Mouse (Mus musculus) erythroblast, embryonic 14.5 days (primary cell): ENCODE measurements around the gene Dpp8. TPM values are rescaled to one million over a fixed set of nuclear protein-coding genes. Genes with fewer than 3 reads are reported as not detected.

Source experiments
- H3K27me3 ChIP-seq: 2 replicates; pipeline ENCODE4 v1.6.1; 2012; ENCODE audit warnings: inconsistent platforms; ENCODE audit not compliant: control insufficient read depth
- H3K36me3 ChIP-seq: 2 replicates; pipeline ENCODE4 v1.6.1; 2012; ENCODE audit warnings: mild to moderate bottlenecking, inconsistent platforms; ENCODE audit not compliant: control insufficient read depth
- H3K4me1 ChIP-seq: 2 replicates; pipeline ENCODE4 v1.6.1; 2012; ENCODE audit warnings: inconsistent platforms; ENCODE audit not compliant: control insufficient read depth
- H3K4me3 ChIP-seq: replicated peaks from 2 replicates; pipeline ENCODE3; 2012; ENCODE audit warnings: moderate library complexity, mild to moderate bottlenecking, inconsistent platforms
- H3K9me3 ChIP-seq: 2 replicates; pipeline ENCODE4 v1.6.1; 2012; ENCODE audit warnings: low read length, inconsistent platforms, mixed read lengths; ENCODE audit not compliant: control insufficient read depth
- GATA1 ChIP-seq: IDR thresholded peaks from 2 replicates; pipeline ENCODE4 v1.6.1; 2012; ENCODE audit warnings: low read length, inconsistent platforms, mixed read lengths
- TAL1 ChIP-seq: IDR thresholded peaks from 3 replicates; pipeline ENCODE4 v1.6.1; 2012; ENCODE audit warnings: low read length, inconsistent platforms, mixed read lengths
- polyA plus RNA-seq: library from polyadenylated mRNA; stranded (reverse); fragments of >175 nt; gene quantifications from 2 replicates; pipeline ENCODE4 v1.2.3, GENCODE M21; 2012

The Dpp8 gene
- polyA plus RNA-seq, 1 experiment, result 0.43 TPM

DNA sequence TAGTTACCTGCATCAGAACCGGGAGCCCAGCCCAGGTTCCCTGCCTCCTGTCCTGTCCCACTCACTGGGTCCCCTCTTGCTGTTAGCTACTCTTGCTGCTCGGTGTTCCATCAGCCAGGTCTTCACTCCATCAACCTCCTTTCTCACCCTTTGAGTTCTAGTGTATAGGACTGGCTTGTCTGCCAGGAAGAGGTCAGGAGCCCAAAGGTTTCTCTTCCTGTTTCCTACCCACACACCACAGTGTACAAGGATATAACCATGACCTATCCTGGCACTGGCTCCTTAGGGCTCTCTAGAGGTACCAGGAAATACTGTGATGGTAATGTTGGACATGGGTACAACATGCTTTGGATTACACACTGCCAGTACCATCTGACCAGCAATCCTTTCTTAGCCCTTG is 81.5 kb downstream of the Dpp8 start:
- no peak overlapping the region for H3K4me3 ChIP-seq
- no peak for TF ChIP-seq TAL1
- TF ChIP-seq GATA1, result no peak
- peaks cover 37% of the 10 kb centered on the region for H3K27me3 ChIP-seq
- no peaks in the 10 kb centered on the region for H3K9me3 ChIP-seq
- peaks cover 4% of the 10 kb centered on the region for H3K4me1 ChIP-seq
- H3K36me3 ChIP-seq, result peaks cover 3% of the 10 kb centered on the region; the same call in 1 of the 2 replicates

GRCm38 (mm10) chr9:65115891-65116290 is 83.7 kb downstream of the Dpp8 start:
- Histone ChIP-seq H3K9me3 (no peaks in the 10 kb centered on the region), H3K4me1 (peaks cover 4% of the 10 kb centered on the region), H3K4me3 (no peak overlapping the region), H3K36me3 (peaks cover 3% of the 10 kb centered on the region; the same call in 1 of the 2 replicates), H3K27me3 (peaks cover 22% of the 10 kb centered on the region)
- TF ChIP-seq GATA1 (no peak), TAL1 (no peak)

DNA sequence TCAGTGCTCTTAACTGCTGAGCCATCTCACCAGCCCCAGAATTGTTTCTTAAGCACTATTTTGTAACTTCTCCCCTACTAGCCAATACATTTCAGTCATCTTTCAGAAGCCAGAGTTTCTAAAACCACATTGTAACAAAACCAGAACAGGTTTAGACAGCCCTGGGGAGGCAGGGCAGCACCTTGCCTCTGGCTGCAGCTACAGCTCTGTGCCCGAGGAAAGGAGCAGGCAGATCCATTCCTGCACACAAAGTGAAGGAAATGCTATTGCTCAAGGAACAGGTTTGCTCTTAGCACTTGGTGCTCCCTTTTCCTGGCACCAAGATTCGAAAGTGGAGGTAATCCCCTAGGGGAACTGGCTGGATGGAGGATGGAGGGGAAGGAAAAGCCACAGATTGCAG is 85.3 kb downstream of the Dpp8 start:
- Histone ChIP-seq H3K4me3 (no peak overlapping the region), H3K36me3 (peaks cover 3% of the 10 kb centered on the region; the same call in 1 of the 2 replicates), H3K4me1 (peaks cover 4% of the 10 kb centered on the region), H3K9me3 (no peaks in the 10 kb centered on the region), H3K27me3 (peaks cover 29% of the 10 kb centered on the region)
- TF ChIP-seq GATA1 (no peak), TAL1 (no peak)

GRCm38 (mm10) chr9:65120935-65121334 is 88.7 kb downstream of the Dpp8 start:
- TF ChIP-seq GATA1 (no peak), TAL1 (no peak)
- Histone ChIP-seq H3K27me3 (peaks cover 50% of the 10 kb centered on the region), H3K36me3 (peaks cover 5% of the 10 kb centered on the region; the same call in 1 of the 2 replicates), H3K9me3 (no peaks in the 10 kb centered on the region), H3K4me1 (peaks cover 9% of the 10 kb centered on the region), H3K4me3 (no peak overlapping the region)

DNA sequence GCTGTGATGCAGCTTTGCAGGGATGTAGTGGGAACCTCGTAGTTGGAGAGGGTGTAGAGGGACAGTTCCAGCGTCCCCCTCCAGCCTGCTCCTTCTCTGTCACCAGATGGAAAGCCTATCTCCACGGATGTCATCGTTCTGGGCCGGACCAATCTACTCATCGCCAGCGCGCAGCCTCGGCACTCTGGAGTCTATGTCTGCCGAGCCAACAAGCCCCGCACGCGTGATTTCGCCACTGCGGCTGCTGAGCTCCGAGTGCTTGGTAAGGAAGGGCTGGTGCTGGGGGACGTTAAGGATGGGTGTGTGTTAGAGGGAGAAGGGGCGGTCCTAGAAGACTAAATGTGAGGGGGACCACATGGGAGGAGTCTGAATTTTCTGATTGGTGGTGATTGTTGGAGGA is 90.3 kb downstream of the Dpp8 start:
- no peaks in the 10 kb centered on the region for H3K9me3 ChIP-seq
- TF ChIP-seq TAL1, result no peak
- TF ChIP-seq GATA1, result no peak
- no peak overlapping the region for H3K4me3 ChIP-seq
- H3K4me1 ChIP-seq, result peaks cover 9% of the 10 kb centered on the region
- H3K27me3 ChIP-seq, result peaks cover 51% of the 10 kb centered on the region
- peaks cover 5% of the 10 kb centered on the region; the same call in 1 of the 2 replicates for H3K36me3 ChIP-seq

- Histone ChIP-seq H3K27me3 (peaks cover 57% of the 10 kb centered on the region), H3K9me3 (no peaks in the 10 kb centered on the region), H3K36me3 (peaks cover 2% of the 10 kb centered on the region; the same call in 1 of the 2 replicates), H3K4me3 (no peak overlapping the region), H3K4me1 (peaks cover 12% of the 10 kb centered on the region)
- TF ChIP-seq TAL1 (no peak), GATA1 (no peak)
Observed at GRCm38 (mm10) chr9:65123552-65124168, 91.4 kb downstream of the Dpp8 start.

DNA sequence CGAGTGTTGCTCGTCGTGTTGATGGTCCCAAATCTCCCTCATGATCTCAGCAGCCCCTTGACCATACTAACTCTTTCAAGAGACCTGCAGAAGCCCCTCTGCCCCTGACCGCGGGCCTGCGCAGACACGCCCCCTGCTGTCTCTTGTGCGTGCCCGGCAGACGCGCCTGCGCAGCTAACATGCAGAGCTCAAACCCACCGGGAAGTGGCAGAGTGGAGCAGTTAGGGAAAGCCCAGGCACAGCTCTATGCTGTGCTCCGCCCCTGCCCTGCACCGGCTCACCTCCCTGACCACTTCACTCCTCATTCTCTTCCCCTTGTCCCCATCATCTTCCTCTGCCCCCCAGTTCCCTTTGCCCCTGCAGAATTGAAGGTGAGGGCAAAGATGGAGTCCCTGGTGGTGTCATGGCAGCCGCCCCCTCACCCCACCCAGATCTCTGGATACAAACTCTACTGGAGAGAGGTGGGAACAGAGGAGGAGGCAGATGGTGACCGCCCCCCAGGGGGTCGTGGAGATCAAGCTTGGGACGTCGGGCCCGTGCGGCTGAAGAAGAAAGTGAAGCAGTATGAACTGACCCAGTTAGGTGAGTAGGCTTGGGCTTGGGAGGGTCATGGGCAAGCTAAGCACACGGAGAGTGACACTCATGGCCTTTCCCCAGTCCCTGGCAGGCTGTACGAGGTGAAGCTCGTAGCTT is 96.1 kb downstream of the Dpp8 start:
- H3K27me3 ChIP-seq, result peaks cover 35% of the 10 kb centered on the region
- TF ChIP-seq TAL1 (no peak), GATA1 (no peak)
- H3K4me3 ChIP-seq, result no peak overlapping the region

GRCm38 (mm10) chr9:65131717-65132116 is 99.5 kb downstream of the Dpp8 start:
- H3K27me3 ChIP-seq, result peaks cover 24% of the 10 kb centered on the region
- H3K9me3 ChIP-seq, result no peaks in the 10 kb centered on the region
- no peak overlapping the region for H3K4me3 ChIP-seq
- H3K4me1 ChIP-seq, result peaks cover 7% of the 10 kb centered on the region
- no peaks in the 10 kb centered on the region; the same call in 1 of the 2 replicates for H3K36me3 ChIP-seq
- TF ChIP-seq TAL1, result no peak
- TF ChIP-seq GATA1, result no peak

More for the DNA sequence above, 96.1 kb downstream of the Dpp8 start:
- peaks cover 2% of the 10 kb centered on the region; the same call in 1 of the 2 replicates for H3K36me3 ChIP-seq
- peaks cover 12% of the 10 kb centered on the region for H3K4me1 ChIP-seq
- H3K9me3 ChIP-seq, result no peaks in the 10 kb centered on the region

Other genes starting within 250 kb of the Dpp8 start
- 3.7 and 6.2 TPM in 2 replicates for gene Dennd4a, start 221.1 kb upstream of the Dpp8 start, polyA plus RNA-seq
- gene Slc24a1, start 80.8 kb upstream of the Dpp8 start, polyA plus RNA-seq, result not detected in 2 replicates
- gene Ints14, start 71.5 kb upstream of the Dpp8 start, polyA plus RNA-seq, result 3.3 and 3.8 TPM in 2 replicates
- 0.22 and 0.27 TPM in 2 replicates for gene Hacd3, start 10.7 kb upstream of the Dpp8 start, polyA plus RNA-seq
- gene Igdcc4, start 69.1 kb downstream of the Dpp8 start, polyA plus RNA-seq, result not detected in 2 replicates
- gene Igdcc3, start 108.8 kb downstream of the Dpp8 start, polyA plus RNA-seq, result not detected in 2 replicates
- 3.0 and 3.3 TPM in 2 replicates for gene Parp16, start 162.9 kb downstream of the Dpp8 start, polyA plus RNA-seq
- gene Cilp, start 232.8 kb downstream of the Dpp8 start, polyA plus RNA-seq, result not detected in 2 replicates